Mouse (Mus musculus): ENCODE measurements at regions not wholly inside any gene's neighbourhood (a gene's known extent, or its start where the extent isn't known, plus 50 kb on each side); places are given as distances from the start of the nearest gene placed in this dataset.

DNA sequence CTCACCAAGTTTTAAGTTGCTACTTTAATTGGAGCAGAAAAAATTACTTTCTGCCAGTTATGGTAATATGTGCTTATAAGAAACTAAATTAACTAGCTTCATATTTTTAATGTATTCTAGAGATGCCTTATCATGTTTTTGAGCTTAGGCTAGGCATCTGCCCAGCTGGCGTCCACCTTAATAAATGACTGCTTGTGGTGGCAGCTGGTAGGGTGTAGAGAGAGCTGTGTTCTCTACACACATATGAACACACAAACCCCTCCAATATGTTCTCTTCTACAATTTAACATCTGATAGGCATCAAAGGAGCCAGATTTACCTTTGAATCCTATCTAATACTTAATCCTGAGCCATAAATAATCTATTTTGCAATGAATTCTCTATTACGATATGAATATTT lies 173.4 kb downstream of the Gm4340 start:
- no peak for DNase-seq (ENCODE audit: low spot score in 2 of 2)
- intact Hi-C loops (cut with DNase I) = no loop called here

DNA sequence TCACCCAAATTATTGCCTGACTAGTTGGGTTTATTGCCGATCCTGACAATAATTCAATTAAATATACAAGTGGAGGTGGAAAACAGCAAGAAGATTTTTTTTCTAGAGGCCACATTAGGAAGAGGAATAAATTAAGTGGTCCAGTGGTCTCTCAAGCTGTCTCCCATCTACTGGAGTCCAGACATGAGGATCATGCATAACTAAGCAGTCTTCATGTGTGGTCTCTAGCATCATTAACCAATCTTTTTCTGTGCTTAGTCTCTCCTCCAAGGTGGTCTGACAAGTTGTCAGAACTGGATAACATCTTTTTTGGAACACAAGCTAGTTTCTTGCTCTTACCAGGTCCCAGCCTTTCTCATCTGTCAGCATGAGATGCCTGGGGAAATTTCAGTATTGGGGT lies 180.7 kb downstream of the Gm4340 start:
- intact Hi-C loops (cut with DNase I) = no loop called here
- DNase-seq (ENCODE audit: low spot score in 2 of 2) = no peak

DNA sequence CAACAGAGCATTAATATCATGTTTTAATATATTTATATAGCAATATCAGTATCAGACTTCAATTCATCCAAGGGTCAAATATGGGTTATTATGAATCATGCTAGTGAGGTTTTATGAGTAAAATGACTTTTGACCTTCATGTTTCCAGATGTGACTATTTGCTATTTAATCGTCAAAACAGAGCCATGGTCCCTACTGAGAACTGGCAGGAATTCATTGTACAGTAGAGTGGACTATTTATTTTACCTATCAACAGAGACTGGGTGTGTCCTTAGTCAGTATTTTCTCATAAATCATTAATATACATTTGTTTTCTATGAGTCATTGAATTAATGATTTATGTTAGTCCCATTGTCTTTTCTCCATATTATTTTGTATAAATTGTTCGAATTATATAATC lies 194.4 kb downstream of the Gm4340 start:
- no peak for DNase-seq (ENCODE audit: low spot score in 2 of 2)
- intact Hi-C loops (cut with DNase I) = no loop called here

DNA sequence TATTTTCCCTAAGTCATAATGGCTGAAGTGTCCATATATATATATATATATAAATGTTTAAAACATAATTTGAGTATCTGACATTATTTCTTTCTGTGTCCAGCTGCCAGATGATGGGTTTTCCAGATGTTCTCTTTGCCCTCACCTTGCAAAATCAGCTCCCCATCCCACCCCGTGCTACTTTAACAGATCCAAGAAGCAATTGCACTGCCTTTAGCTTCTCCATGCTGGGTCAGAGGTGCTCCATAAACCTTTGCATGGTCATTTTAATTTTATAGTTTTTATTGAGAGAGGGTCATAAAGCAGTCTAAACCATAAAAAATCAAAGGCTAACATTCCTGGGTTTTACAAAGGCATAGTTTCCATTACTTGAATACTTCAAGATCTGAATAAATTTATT lies 201.9 kb downstream of the Gm4340 start:
- DNase-seq (ENCODE audit: low spot score in 2 of 2) = no peak
- intact Hi-C loops (cut with DNase I) = no loop called here

DNA sequence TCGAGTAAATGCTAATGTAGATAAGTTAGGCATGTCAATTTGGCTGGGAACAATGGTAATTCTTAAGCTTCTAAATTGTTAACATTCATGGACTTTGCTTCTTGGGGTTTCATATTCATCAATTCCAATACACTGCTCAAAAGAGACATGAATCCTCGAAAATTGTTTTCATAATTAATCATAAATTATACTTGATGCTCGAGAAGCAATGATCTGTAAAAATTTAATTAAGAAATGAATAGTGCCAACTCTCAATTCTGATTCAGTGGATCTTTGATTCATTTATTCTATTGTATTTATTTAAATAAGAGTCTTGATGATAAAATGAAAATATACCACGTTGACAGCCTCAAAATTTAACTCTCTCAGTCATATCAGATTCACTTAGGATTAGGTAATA lies 214.9 kb downstream of the Gm4340 start:
- no peak for DNase-seq (ENCODE audit: low spot score in 2 of 2)
- intact Hi-C loops (cut with DNase I) = no loop called here

DNA sequence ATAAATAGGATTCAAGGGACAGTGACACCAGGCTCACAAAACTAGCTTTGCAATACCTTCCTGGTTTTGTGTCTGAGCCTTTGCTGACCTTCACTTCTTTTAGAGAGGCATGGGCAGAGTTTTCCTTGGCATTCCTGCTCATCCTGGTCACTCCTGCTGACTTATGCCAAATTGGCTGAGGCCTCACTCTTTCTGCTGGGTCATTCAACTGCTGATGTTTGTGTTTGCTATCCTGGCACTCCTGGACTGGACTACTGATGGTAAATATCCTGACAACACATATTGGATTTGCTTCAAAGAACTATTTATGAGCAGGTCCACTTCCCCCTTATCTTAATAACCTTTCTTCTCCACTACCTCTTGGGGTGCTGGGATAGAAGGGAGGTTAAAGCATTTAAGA lies 228.7 kb downstream of the Gm4340 start:
- intact Hi-C loops (cut with DNase I) = no loop called here
- DNase-seq (ENCODE audit: low spot score in 2 of 2) = no peak

DNA sequence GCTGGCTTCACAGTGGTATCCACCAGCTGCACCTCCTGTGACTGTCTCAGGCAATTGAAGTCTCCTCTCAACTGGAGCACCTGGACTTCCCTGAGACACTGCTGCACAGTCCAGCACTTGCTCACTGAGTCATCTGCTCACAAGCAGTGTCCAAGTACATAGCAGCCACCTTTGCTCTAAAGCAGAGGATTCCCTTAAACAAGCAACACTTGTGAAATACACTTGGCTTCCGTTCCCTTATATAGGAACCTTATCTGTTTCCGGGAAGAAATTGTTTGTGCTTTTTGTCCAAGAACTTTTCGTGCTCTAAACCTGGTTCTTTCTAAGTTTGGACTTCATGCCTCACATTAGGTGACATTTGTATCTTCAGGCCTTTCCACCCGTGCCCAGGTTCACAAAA lies 229.3 kb downstream of the Gm4340 start:
- no peak for DNase-seq (ENCODE audit: low spot score in 2 of 2)
- intact Hi-C loops (cut with DNase I) = no loop called here

DNA sequence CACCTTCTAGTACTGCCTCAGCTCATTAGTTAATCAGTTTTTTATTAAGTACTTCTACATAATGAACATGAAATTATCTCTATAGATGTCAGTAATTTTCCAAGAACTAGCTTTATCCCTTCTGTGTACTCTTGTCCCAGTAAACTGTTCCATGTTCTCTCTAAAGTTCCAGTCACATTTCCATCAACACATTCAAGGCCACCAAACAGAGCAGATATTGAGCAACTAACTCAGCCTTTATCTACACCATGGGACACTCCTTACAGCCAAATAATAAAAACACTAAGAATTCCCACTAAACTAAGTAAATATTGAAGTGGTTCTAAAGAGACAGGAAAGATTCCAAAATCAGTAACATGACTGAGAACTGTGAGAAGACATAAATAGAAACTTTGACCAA lies 229.9 kb downstream of the Gm4340 start:
- intact Hi-C loops (cut with DNase I) = no loop called here
- no peak for DNase-seq (ENCODE audit: low spot score in 2 of 2)

DNA sequence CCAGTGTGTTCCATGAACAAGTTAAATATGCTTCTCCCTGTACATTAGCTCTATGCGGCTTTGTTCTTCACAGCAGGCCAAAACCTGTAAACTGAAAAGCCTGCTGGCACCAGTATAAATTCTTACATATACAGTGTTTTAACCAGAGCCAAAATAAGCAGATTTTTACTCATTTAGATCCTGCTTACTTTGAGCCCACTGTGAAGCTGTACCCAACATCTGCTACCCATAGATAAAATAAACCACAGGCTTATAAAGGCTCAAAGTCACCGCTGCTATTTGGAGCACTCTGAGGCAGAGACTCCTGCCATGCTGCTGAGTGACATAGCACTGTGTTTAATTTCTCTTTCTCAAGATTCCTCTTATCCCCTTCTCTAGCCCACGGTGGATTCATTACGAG lies 251.1 kb downstream of the Gm4340 start:
- peak; percentile 3 to 67 for DNase-seq (ENCODE audit: low spot score in 2 of 2)
- intact Hi-C loops (cut with DNase I) = no loop called here

DNA sequence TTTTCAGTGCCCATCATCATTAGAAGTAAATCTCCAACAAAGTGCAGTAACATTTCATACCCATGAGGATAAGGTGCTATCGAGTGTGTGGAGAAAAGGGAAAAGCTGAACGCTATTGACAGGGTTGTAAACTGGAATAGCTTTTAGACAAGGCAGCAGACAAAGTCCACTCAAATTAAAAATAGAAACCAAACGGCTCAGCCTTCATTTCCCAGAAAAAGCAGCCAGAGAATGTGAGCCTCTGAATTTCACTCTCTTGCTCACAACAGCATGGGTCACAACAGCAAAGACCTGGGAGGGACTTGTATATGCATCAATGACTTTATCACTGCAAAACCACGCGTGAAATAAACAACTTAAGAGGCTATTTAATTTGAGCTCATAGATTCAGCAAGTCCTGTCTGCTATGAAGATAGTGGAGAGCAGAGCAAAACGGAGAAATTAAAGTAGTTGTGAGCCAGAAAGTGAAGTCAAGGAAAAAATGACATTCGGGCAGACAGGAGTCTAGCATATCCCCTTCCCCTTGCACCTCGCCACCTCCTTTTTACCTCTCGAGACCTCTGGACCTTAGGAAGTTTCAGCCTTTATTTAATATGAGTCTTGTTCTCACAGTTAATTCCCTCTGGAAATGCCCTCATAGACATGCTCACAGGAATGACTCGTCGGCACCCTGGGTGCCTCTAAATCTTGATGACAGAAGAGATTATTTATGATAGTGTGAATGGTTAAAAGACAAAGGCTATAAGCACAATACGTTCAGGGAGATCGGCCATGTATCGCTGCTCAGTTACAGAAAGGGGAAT lies 261.9 kb downstream of the Gm4340 start:
- peak in 1 of 2 experiments; percentile 7 for DNase-seq (ENCODE audit: low spot score in 2 of 2)
- intact Hi-C loops (cut with DNase I) = no loop called here

DNA sequence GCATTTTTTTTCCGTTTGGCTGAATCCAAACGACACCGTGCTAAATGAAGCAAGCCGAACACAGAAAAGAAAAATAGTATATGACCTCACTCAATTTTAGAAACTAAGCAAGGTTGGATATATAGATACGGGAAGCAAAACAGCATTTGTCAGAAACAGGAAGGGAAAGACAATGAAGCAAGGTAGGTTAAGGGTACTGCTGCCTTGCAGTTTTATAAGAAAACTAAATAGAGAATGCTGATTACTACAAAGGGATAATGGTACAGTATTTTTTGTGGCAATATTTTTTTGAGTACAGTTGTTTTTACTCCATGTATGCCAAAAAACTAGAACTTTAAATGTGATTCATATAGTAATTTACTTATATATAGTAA lies 262.5 kb downstream of the Gm4340 start:
- DNase-seq (ENCODE audit: low spot score in 2 of 2) = no peak
- intact Hi-C loops (cut with DNase I) = no loop called here

DNA sequence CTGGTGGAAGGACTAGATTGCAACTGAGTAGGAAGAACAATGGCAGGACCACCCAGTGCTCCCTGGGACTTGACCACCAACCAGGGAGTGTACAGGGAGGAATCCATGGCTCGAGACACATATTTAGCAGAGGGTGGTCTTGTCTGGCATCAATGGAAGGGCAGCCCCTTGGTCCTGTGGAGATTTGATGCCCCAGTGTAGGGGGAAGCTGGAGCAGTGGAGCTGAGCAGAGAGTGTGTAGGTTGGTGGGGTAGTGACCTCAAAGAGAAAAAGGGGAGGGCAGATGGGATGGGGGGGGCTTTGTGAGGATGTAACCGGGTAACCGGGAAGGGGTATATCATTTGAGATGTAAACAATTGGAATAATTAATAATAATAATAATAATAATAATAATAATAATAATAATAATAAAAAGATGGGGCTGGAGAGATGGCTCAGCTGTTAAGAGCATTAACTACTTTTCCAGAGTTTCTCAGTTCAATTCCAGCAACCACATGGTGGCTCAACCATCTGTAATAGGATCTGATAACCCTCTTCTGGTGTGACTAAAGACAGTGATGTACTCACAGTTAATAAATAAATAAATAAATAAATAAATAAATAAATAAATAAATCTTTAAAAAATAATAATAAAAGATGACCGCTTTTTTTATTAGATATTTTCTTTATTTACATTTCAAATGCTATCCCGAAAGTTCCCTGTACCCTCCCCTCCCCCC lies 292.5 kb downstream of the Gm4340 start:
- intact Hi-C loops (cut with DNase I) = no loop called here
- no peak for DNase-seq (ENCODE audit: low spot score in 2 of 2)

DNA sequence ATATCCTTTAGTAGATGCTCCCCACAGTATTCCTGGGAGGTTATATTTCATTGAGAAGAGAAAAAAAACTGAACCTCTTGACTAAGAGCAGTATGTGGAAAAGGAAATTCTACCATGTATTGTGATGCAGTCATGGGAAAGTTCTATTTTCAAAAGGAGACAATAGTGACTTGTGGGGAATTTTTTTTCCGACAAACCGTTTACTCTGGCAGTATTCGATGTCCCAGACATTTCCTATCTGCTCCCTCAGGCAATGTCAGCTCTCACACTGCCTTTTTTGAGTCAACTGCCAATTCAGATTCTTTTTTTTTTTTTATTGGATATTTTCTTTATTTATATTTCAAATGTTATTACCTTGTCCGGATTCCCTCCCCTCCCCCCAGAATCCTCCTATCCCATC lies 295.5 kb downstream of the Gm4340 start:
- no peak for DNase-seq (ENCODE audit: low spot score in 2 of 2)
- intact Hi-C loops (cut with DNase I) = no loop called here

DNA sequence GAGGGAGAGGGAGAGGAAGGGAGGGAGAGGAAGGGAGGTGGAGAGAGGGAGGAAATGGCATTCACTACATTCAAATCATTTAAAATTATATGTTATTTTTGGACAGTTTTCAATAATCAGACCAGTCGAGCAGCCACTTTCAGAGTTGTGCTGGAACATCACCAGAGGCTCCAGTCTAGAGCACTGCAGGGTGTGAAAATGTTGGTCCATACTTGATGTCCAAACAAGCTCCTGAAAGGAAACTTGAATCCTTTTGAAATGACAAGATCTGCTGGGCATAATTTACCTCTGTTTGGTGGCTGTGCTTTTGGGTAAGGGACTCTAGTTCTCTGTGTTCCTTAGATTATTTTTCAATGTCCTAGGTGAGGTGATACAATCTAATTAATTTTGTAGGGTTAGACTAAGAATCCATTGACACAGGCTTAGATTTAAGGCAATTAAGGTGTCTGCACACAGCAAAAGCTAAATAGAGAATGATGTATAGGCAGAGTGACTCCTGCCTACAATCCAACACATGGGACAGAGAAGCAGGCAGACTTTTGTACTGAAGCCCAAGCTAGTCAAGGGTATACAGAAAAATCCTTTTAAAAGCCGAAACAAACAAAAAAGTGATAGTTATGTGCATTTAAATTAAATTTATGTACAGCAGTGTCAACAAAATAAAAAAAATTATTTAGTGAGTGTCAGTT lies 297.2 kb downstream of the Gm4340 start:
- intact Hi-C loops (cut with DNase I) = no loop called here
- no peak for DNase-seq (ENCODE audit: low spot score in 2 of 2)
